ENCODE assay signal across 9 mouse cellular contexts in genomic region chr2:33316063-33316405, GRCm38 (mm10). TPM values are rescaled to one million over a fixed set of nuclear protein-coding genes. Genes with fewer than 3 reads are reported as not detected.
DNase-seq lines count a peak whose midpoint lies in the region; ATAC-seq and TF ChIP-seq lines count a peak whose summit lies in the region.
"Had no signal": no experiment of that assay in that cellular context is flagged by ENCODE, and none has a peak within 500 bp of the region (broad histone marks: within the 10 kb centered on the region; RNA-seq: fewer than 3 reads in every experiment).

No protein-coding gene starts in this region.

- DNase-seq in intestine, embryonic 14.5 days (ENCODE audit: low spot score): no peak
- no peak for DNase-seq in midbrain, postnatal 0 days (ENCODE audit: low spot score)
- DNase-seq in cerebellum, adult 11-12 months: no peak
- DNase-seq in thymus, postnatal 4 days: no peak

- no peak overlapping the region for H3K4me3 ChIP-seq in intestine, embryonic 14.5 days (ENCODE audit: low read depth, low read length)
- H3K4me3 ChIP-seq in intestine, postnatal 0 days (ENCODE audit: low read depth, low read length): no peak overlapping the region
- no peak overlapping the region for H3K4me3 ChIP-seq in forebrain, embryonic 15.5 days
- H3K4me3 ChIP-seq in hindbrain, embryonic 12.5 days: no peak overlapping the region
- H3K4me3 ChIP-seq in midbrain, postnatal 0 days (ENCODE audit: low read depth, low read length): no peak overlapping the region
- H3K4me3 ChIP-seq: limb, embryonic 15.5 days had no signal

- no peaks in the 10 kb centered on the region for H3K36me3 ChIP-seq in intestine, embryonic 14.5 days (ENCODE audit: control insufficient read depth, insufficient read depth, low read length)
- H3K36me3 ChIP-seq in intestine, postnatal 0 days (ENCODE audit: control insufficient read depth, insufficient read depth): no peaks in the 10 kb centered on the region
- H3K36me3 ChIP-seq in forebrain, embryonic 15.5 days: peaks cover 8% of the 10 kb centered on the region; the same call in 1 of the 2 replicates
- 0 out of 2 replicates have a peak, but pooled peaks cover 5% of the 10 kb centered on the region for H3K36me3 ChIP-seq in hindbrain, embryonic 12.5 days
- peaks cover 14% of the 10 kb centered on the region for H3K36me3 ChIP-seq in midbrain, postnatal 0 days (ENCODE audit: insufficient read depth, low read length)
- H3K36me3 ChIP-seq: limb, embryonic 15.5 days had no signal

- TF ChIP-seq CTCF in intestine, postnatal 0 days (IDR thresholded peaks at IDR 0.05; ENCODE audit: low read depth): no peak
- no peak for TF ChIP-seq CTCF in midbrain, postnatal 0 days (IDR thresholded peaks at IDR 0.05)

- no peak for ATAC-seq in intestine, embryonic 14.5 days (replicated peaks; ENCODE audit: low FRiP score, low TSS enrichment, low read depth)
- no peak for ATAC-seq in intestine, postnatal 0 days
- peak; percentile 3; the same call in 1 of the 2 replicates for ATAC-seq in forebrain, embryonic 15.5 days (replicated peaks)
- ATAC-seq in hindbrain, embryonic 12.5 days (ENCODE audit: low FRiP score): no peak
- no peak for ATAC-seq in midbrain, postnatal 0 days (ENCODE audit: low FRiP score)

- no peak overlapping the region for H3K9ac ChIP-seq in intestine, embryonic 14.5 days (ENCODE audit: low read length)
- no peak overlapping the region for H3K9ac ChIP-seq in intestine, postnatal 0 days (ENCODE audit: low read depth, low read length)
- H3K9ac ChIP-seq in forebrain, embryonic 15.5 days (replicated peaks): no peak overlapping the region
- 0 out of 2 replicates have a peak overlapping the region, but pooled peaks have one; percentile 29 for H3K9ac ChIP-seq in hindbrain, embryonic 12.5 days
- H3K9ac ChIP-seq in midbrain, postnatal 0 days (replicated peaks; ENCODE audit: low read length, poor library complexity, severe bottlenecking): no peak overlapping the region
- H3K9ac ChIP-seq: limb, embryonic 15.5 days had no signal

- H3K9me3 ChIP-seq in intestine, embryonic 14.5 days (ENCODE audit: control insufficient read depth, low read length): no peaks in the 10 kb centered on the region
- H3K9me3 ChIP-seq in intestine, postnatal 0 days (ENCODE audit: control insufficient read depth): no peaks in the 10 kb centered on the region
- no peaks in the 10 kb centered on the region for H3K9me3 ChIP-seq in forebrain, embryonic 15.5 days
- no peaks in the 10 kb centered on the region for H3K9me3 ChIP-seq in hindbrain, embryonic 12.5 days (replicated peaks)
- no peaks in the 10 kb centered on the region for H3K9me3 ChIP-seq in midbrain, postnatal 0 days (ENCODE audit: low read length)
- H3K9me3 ChIP-seq: limb, embryonic 15.5 days had no signal

- peaks cover 17% of the 10 kb centered on the region for H3K4me1 ChIP-seq in intestine, embryonic 14.5 days (replicated peaks; ENCODE audit: control insufficient read depth, insufficient read depth, low read length)
- no peaks in the 10 kb centered on the region for H3K4me1 ChIP-seq in intestine, postnatal 0 days (replicated peaks; ENCODE audit: control insufficient read depth, insufficient read depth, low read length)
- H3K4me1 ChIP-seq in forebrain, embryonic 15.5 days: peaks cover 33% of the 10 kb centered on the region
- H3K4me1 ChIP-seq in hindbrain, embryonic 12.5 days: peaks cover 19% of the 10 kb centered on the region
- peaks cover 2% of the 10 kb centered on the region; the same call in 1 of the 2 replicates for H3K4me1 ChIP-seq in midbrain, postnatal 0 days (ENCODE audit: insufficient read depth, low read length)

- H3K27ac ChIP-seq in intestine, embryonic 14.5 days (ENCODE audit: low read depth): peak overlapping the region; percentile 68
- no peak overlapping the region; the same call in 1 of the 2 replicates for H3K27ac ChIP-seq in intestine, postnatal 0 days (ENCODE audit: low read depth, low read length)
- peak overlapping the region; percentile 47; the same call in 1 of the 2 replicates for H3K27ac ChIP-seq in forebrain, embryonic 15.5 days (replicated peaks)
- no peak overlapping the region for H3K27ac ChIP-seq in hindbrain, embryonic 12.5 days
- H3K27ac ChIP-seq in midbrain, postnatal 0 days (ENCODE audit: low read depth, low read length): peak overlapping the region; percentile 8; the same call in 1 of the 2 replicates
- H3K27ac ChIP-seq: macrophage had no signal

- no peaks in the 10 kb centered on the region for H3K27me3 ChIP-seq in intestine, embryonic 14.5 days (replicated peaks; ENCODE audit: control insufficient read depth, insufficient read depth, low read length)
- H3K27me3 ChIP-seq in intestine, postnatal 0 days (replicated peaks; ENCODE audit: control insufficient read depth, insufficient read depth, low read length): no peaks in the 10 kb centered on the region
- no peaks in the 10 kb centered on the region for H3K27me3 ChIP-seq in forebrain, embryonic 15.5 days
- no peaks in the 10 kb centered on the region for H3K27me3 ChIP-seq in hindbrain, embryonic 12.5 days
- no peaks in the 10 kb centered on the region for H3K27me3 ChIP-seq in midbrain, postnatal 0 days (ENCODE audit: insufficient read depth, low read length)
- H3K27me3 ChIP-seq: limb, embryonic 15.5 days had no signal

- H3K4me2 ChIP-seq in intestine, embryonic 14.5 days (ENCODE audit: low read length): no peak overlapping the region
- no peak overlapping the region for H3K4me2 ChIP-seq in intestine, postnatal 0 days (replicated peaks; ENCODE audit: low read depth)
- H3K4me2 ChIP-seq in forebrain, embryonic 15.5 days (replicated peaks): no peak overlapping the region
- H3K4me2 ChIP-seq in hindbrain, embryonic 12.5 days (replicated peaks): no peak overlapping the region
- H3K4me2 ChIP-seq in midbrain, postnatal 0 days (ENCODE audit: low read depth, low read length, poor library complexity, severe bottlenecking): no peak overlapping the region
- H3K4me2 ChIP-seq: limb, embryonic 15.5 days had no signal

- WGBS in intestine, embryonic 14.5 days: 83% methylated on average over 1 of the region's 1 CpGs
- 88% methylated on average over 1 of the region's 1 CpGs for WGBS in intestine, postnatal 0 days
- WGBS in forebrain, embryonic 15.5 days: 90% methylated on average over 1 of the region's 1 CpGs
- WGBS in hindbrain, embryonic 12.5 days: 94% methylated on average over 1 of the region's 1 CpGs
- WGBS in midbrain, postnatal 0 days: 83% methylated on average over 1 of the region's 1 CpGs

RNA-seq across cellular contexts. Expression of gene Ralgps1, which starts 55.3 kb away (rescaled TPM):
- polyA plus RNA-seq in intestine, embryonic 14.5 days (2014; fragmentation: Nextera tagmentation; extraction: Ambion mirVana): 7.3 and 8.1 TPM in 2 replicates
- 4.0 and 4.9 TPM in 2 replicates for polyA plus RNA-seq in intestine, postnatal 0 days (2015; fragmentation: Nextera tagmentation; extraction: Ambion mirVana)
- 39.1 and 40.5 TPM in 2 replicates for polyA plus RNA-seq in forebrain, embryonic 15.5 days (2015; fragmentation: Nextera tagmentation; extraction: Ambion mirVana)
- polyA plus RNA-seq in hindbrain, embryonic 12.5 days (2016; fragmentation: Nextera tagmentation; extraction: Ambion mirVana): 29.0 and 30.1 TPM in 2 replicates
- 74.6 and 88.7 TPM in 2 replicates for total RNA-seq in midbrain, postnatal 0 days (2014; rRNA removed)
- 26.2 and 26.4 TPM in 2 replicates for polyA plus RNA-seq in midbrain, postnatal 0 days (2015; fragmentation: Nextera tagmentation; extraction: Ambion mirVana)

Comparison
In these comparisons a context has a peak if more than half of its experiments do, and no peak if none do; other contexts are left out.
1. H3K27ac ChIP-seq: peak in intestine, embryonic 14.5 days (single experiment), forebrain, embryonic 15.5 days (single experiment) and midbrain, postnatal 0 days (single experiment); none in intestine, postnatal 0 days (single experiment) and hindbrain, embryonic 12.5 days (single experiment).